Mouse (Mus musculus) layer of hippocampus, adult 11-12 months (tissue): ENCODE measurements around the gene Rpa2.
"Not testable (repeated sequence)": the region's sequence is repeated elsewhere in the genome, so short reads cannot be mapped to it uniquely, and the experiment has no call there.

Experiments used
- DNase-seq: peaks from one replicate; pipeline ENCODE4 v3.0.0; 2022; ENCODE audit warnings: low spot score

Gene Rpa2

GRCm38 (mm10) chr4:132767914-132768876, at the start of gene Rpa2:
TSS of gene Rpa2 (plus strand) at chr4:132768332.
- peak; percentile 100 for DNase-seq

- DNase-seq: no peak
These were observed 39.9 kb upstream of the Rpa2 start for GRCm38 (mm10) chr4:132728233-132728632.

GRCm38 (mm10) chr4:132731616-132732015, 36.5 kb upstream of the Rpa2 start:
- no peak for DNase-seq

- DNase-seq: peak; percentile 73
These were observed 35.9 kb upstream of the Rpa2 start, which contains the start of gene Xkr8 for GRCm38 (mm10) chr4:132732148-132732684. TSS of gene Xkr8 (minus strand) at chr4:132732546.

- no peak for DNase-seq
These were observed 34.9 kb upstream of the Rpa2 start for GRCm38 (mm10) chr4:132733071-132733770.

GRCm38 (mm10) chr4:132734766-132735165, 33.4 kb upstream of the Rpa2 start:
- no peak for DNase-seq

GRCm38 (mm10) chr4:132735389-132735788, 32.7 kb upstream of the Rpa2 start:
- no peak for DNase-seq

- no peak for DNase-seq
These were observed 32.2 kb upstream of the Rpa2 start for GRCm38 (mm10) chr4:132735894-132736293.

- DNase-seq: not testable (repeated sequence)
These were observed 31.0 kb upstream of the Rpa2 start for GRCm38 (mm10) chr4:132737154-132737553.

- no peak for DNase-seq
These were observed 26.6 kb upstream of the Rpa2 start for GRCm38 (mm10) chr4:132741491-132741890.

- peak; percentile 67 for DNase-seq
These were observed 23.9 kb upstream of the Rpa2 start for GRCm38 (mm10) chr4:132743992-132744911.

GRCm38 (mm10) chr4:132746911-132747517, 21.1 kb upstream of the Rpa2 start:
- no peak for DNase-seq

- DNase-seq: peak; percentile 24
These were observed 20.4 kb upstream of the Rpa2 start for GRCm38 (mm10) chr4:132747664-132748259.

- DNase-seq: no peak
These were observed 19.4 kb upstream of the Rpa2 start for GRCm38 (mm10) chr4:132748778-132749177.

- DNase-seq: no peak
These were observed 18.7 kb upstream of the Rpa2 start for GRCm38 (mm10) chr4:132749258-132749982.

GRCm38 (mm10) chr4:132752992-132753391, 15.1 kb upstream of the Rpa2 start:
- no peak for DNase-seq

- peak; percentile 69 for DNase-seq
These were observed 11.2 kb upstream of the Rpa2 start, which contains the start of gene Smpdl3b for GRCm38 (mm10) chr4:132756974-132757373. TSS of gene Smpdl3b (minus strand) at chr4:132757252.

- no peak for DNase-seq
These were observed 10.3 kb upstream of the Rpa2 start for GRCm38 (mm10) chr4:132757633-132758351.

- no peak for DNase-seq
These were observed 7.8 kb upstream of the Rpa2 start for GRCm38 (mm10) chr4:132760296-132760695.
